Mouse (Mus musculus) ES-E14 (cell line): ENCODE data around the gene Ankrd52. TPM values are rescaled to one million over a fixed set of nuclear protein-coding genes. Genes with fewer than 3 reads are reported as not detected.

Experiments used
- DNase-seq: peaks from one replicate; pipeline ENCODE4 v3.0.0-alpha.2; 2013; ENCODE audit warnings: low read depth, low spot score
- H3K27ac ChIP-seq: 2 replicates; pipeline ENCODE4 v1.5.1; 2012; ENCODE audit warnings: low read depth, mild to moderate bottlenecking, low read length, moderate library complexity, mixed read lengths; ENCODE audit not compliant: poor library complexity, insufficient read depth, severe bottlenecking
- H3K36me3 ChIP-seq: 2 replicates; pipeline ENCODE4 v1.6.1; 2012; ENCODE audit warnings: mild to moderate bottlenecking, low read length, moderate library complexity, mixed read lengths; ENCODE audit not compliant: control insufficient read depth, poor library complexity, insufficient read depth, severe bottlenecking
- H3K4me1 ChIP-seq, 2 experiments: fragments of 150-350 bp in 1 of 2; sonication (generic) in 1 of 2; 2 replicates each; pipeline ENCODE4 v1.6.1; 2012; ENCODE audit warnings: low read length in 2 of 2, mild to moderate bottlenecking in 1 of 2, mixed read lengths in 1 of 2; ENCODE audit not compliant: control insufficient read depth in 2 of 2, insufficient read depth in 2 of 2, poor library complexity in 1 of 2
- H3K4me3 ChIP-seq, 2 experiments: fragments of 150-350 bp in 1 of 2; sonication (generic) in 1 of 2; 2 replicates each; pipeline ENCODE4 v1.5.1; 2012; ENCODE audit warnings: low read length in 2 of 2, low read depth in 1 of 2, mild to moderate bottlenecking in 1 of 2, mixed read lengths in 1 of 2; ENCODE audit not compliant: insufficient read depth in 1 of 2, poor library complexity in 1 of 2, severe bottlenecking in 1 of 2
- H3K9ac ChIP-seq: 2 replicates; pipeline ENCODE4 v1.6.1; 2012; ENCODE audit warnings: low read depth, mild to moderate bottlenecking, low read length, mixed read lengths; ENCODE audit not compliant: poor library complexity, insufficient read depth, severe bottlenecking
- H3K9me3 ChIP-seq: fragments of 150-350 bp; sonication (generic); 2 replicates; pipeline ENCODE4 v1.6.1; 2012; ENCODE audit warnings: low read depth, mild to moderate bottlenecking, low read length; ENCODE audit not compliant: control insufficient read depth, insufficient read depth
- CHD2 ChIP-seq: IDR thresholded peaks from 2 replicates; pipeline ENCODE4 v1.6.1; 2014; ENCODE audit warnings: mild to moderate bottlenecking, low read depth, low read length, inconsistent platforms
- HCFC1 ChIP-seq: IDR thresholded peaks from 2 replicates; pipeline ENCODE4 v1.6.1; 2012; ENCODE audit warnings: low read length, inconsistent platforms, borderline replicate concordance; ENCODE audit not compliant: insufficient read depth
- MAFK ChIP-seq: IDR thresholded peaks from 2 replicates; pipeline ENCODE4 v1.6.1; 2014; ENCODE audit warnings: mild to moderate bottlenecking, low read depth, low read length, inconsistent platforms; ENCODE audit not compliant: insufficient read depth
- ZC3H11A ChIP-seq: IDR thresholded peaks from 2 replicates; pipeline ENCODE4 v1.6.1; 2012; ENCODE audit warnings: low read depth, mild to moderate bottlenecking, inconsistent platforms, low read length, borderline replicate concordance
- ZNF384 ChIP-seq: IDR thresholded peaks from 2 replicates; pipeline ENCODE4 v1.6.1; 2012; ENCODE audit warnings: low read depth, low read length, inconsistent platforms
- in situ Hi-C, 2 experiments: fragments of 600-800 bp; cut with MboI; formaldehyde crosslinking; loops; one replicate each; pipeline ENCODE4 v1.15.1; 2025; ENCODE audit warnings: low sequenced_read_pairs in 2 of 2, inconsistent platforms in 1 of 2; ENCODE audit not compliant: unreplicated experiment in 2 of 2
- total RNA-seq: library from RNA; depleted of rRNA; stranded (reverse); fragments of 300-350 nt; gene quantifications from 2 replicates; pipeline ENCODE4 v1.2.3, GENCODE M21; 2012

Gene Ankrd52
- total RNA-seq, 1 experiment: 11.4 TPM

GRCm38 (mm10) chr10:128441324-128442119 is 64.6 kb downstream of the Ankrd52 start:
- H3K9ac ChIP-seq: no peak overlapping the region
- in situ Hi-C loops: no loop called here
- no peak overlapping the region for H3K27ac ChIP-seq
- H3K36me3 ChIP-seq: peaks cover 32% of the 10 kb centered on the region
- H3K4me3 ChIP-seq: no peak overlapping the region
- peaks cover 0 to 3% of the 10 kb centered on the region in 2 experiments; a peak in 2 of 4 replicates for H3K4me1 ChIP-seq
- TF ChIP-seq MAFK: peak; percentile 52; the same call in 1 of the 2 replicates
- no peak for TF ChIP-seq ZNF384
- no peaks in the 10 kb centered on the region for H3K9me3 ChIP-seq
- DNase-seq: no peak

GRCm38 (mm10) chr10:128442718-128443117 is 65.8 kb downstream of the Ankrd52 start:
- in situ Hi-C loops: no loop called here
- Histone ChIP-seq H3K4me3 (no peak overlapping the region), H3K36me3 (peaks cover 24% of the 10 kb centered on the region), H3K4me1 (peaks cover 0 to 3% of the 10 kb centered on the region in 2 experiments; a peak in 2 of 4 replicates), H3K9me3 (no peaks in the 10 kb centered on the region), H3K27ac (no peak overlapping the region), H3K9ac (no peak overlapping the region)
- TF ChIP-seq CHD2 (no peak), ZC3H11A (no peak), HCFC1 (no peak), MAFK (no peak), ZNF384 (no peak)
- no peak for DNase-seq

- Histone ChIP-seq H3K4me1 (peaks cover 0 to 3% of the 10 kb centered on the region in 2 experiments; a peak in 2 of 4 replicates), H3K36me3 (peaks cover 11% of the 10 kb centered on the region), H3K4me3 (no peak overlapping the region), H3K27ac (no peak overlapping the region), H3K9me3 (no peaks in the 10 kb centered on the region), H3K9ac (no peak overlapping the region)
- TF ChIP-seq HCFC1 (no peak), CHD2 (no peak), ZNF384 (no peak), ZC3H11A (no peak), MAFK (no peak)
- in situ Hi-C loops: no loop called here
- no peak for DNase-seq
These were observed 67.4 kb downstream of the Ankrd52 start for GRCm38 (mm10) chr10:128444354-128444753.

- peaks cover 0 to 3% of the 10 kb centered on the region in 2 experiments; a peak in 2 of 4 replicates for H3K4me1 ChIP-seq
- no peak overlapping the region for H3K27ac ChIP-seq
- in situ Hi-C loops: no loop called here
- no peak for TF ChIP-seq HCFC1
- no peak for TF ChIP-seq MAFK
- TF ChIP-seq ZNF384: no peak
- no peak for TF ChIP-seq CHD2
- no peak for TF ChIP-seq ZC3H11A
- no peak overlapping the region for H3K9ac ChIP-seq
- no peaks in the 10 kb centered on the region for H3K9me3 ChIP-seq
- no peak overlapping the region for H3K4me3 ChIP-seq
- no peak for DNase-seq
- peaks cover 3% of the 10 kb centered on the region; the same call in 1 of the 2 replicates for H3K36me3 ChIP-seq
These were observed 68.5 kb downstream of the Ankrd52 start for GRCm38 (mm10) chr10:128445407-128445806.
